Mouse (Mus musculus) ES-Bruce4 (cell line): ENCODE measurements around the gene Lrrfip2.

Experiments used
- CTCF ChIP-seq: IDR thresholded peaks from one replicate; pipeline ENCODE4 v1.8.1; 2011; ENCODE audit warnings: low read depth, low read length
- EP300 ChIP-seq: IDR thresholded peaks from 2 replicates; pipeline ENCODE4 v1.6.1; 2011; ENCODE audit warnings: low read depth, low read length; ENCODE audit not compliant: insufficient read depth
- POLR2A ChIP-seq: IDR thresholded peaks from one replicate; pipeline ENCODE4 v1.8.1; 2011; ENCODE audit warnings: low read length; ENCODE audit not compliant: insufficient read depth

- TF ChIP-seq CTCF (no peak), EP300 (no peak), POLR2A (no peak)
Observed at GRCm38 (mm10) chr9:111239821-111240220, 122.4 kb downstream of the Lrrfip2 start.
